Mouse (Mus musculus) liver, postnatal 0 days (tissue): ENCODE data around the gene Stx8. TPM values are rescaled to one million over a fixed set of nuclear protein-coding genes. Genes with fewer than 3 reads are reported as not detected.

Experiments used
- ATAC-seq: fragments of 200-750 bp; cut with Nextera tagmentation; 2 replicates; pipeline ENCODE4 v1.8.0; 2017; ENCODE audit warnings: mild to moderate bottlenecking, moderate library complexity
- DNase-seq: peaks from one replicate; pipeline ENCODE4 v3.0.0-alpha.2; 2016
- H3K27ac ChIP-seq: fragments of 300-500 bp; sonication (generic); 2 replicates; pipeline ENCODE4 v1.5.1; 2014; ENCODE audit warnings: antibody characterized with exemption, moderate library complexity, mild to moderate bottlenecking, low read depth
- H3K27me3 ChIP-seq: fragments of 300-500 bp; sonication (generic); 2 replicates; pipeline ENCODE4 v1.6.1; 2014; ENCODE audit warnings: low read length, control low read depth, mixed read lengths; ENCODE audit not compliant: insufficient read depth
- H3K36me3 ChIP-seq: fragments of 300-500 bp; sonication (generic); replicated peaks from 2 replicates; pipeline ENCODE4 v1.6.1; 2014; ENCODE audit warnings: mild to moderate bottlenecking, control low read depth, low read length, moderate library complexity, mixed read lengths; ENCODE audit not compliant: insufficient read depth
- H3K4me1 ChIP-seq: fragments of 300-500 bp; sonication (generic); 2 replicates; pipeline ENCODE4 v1.6.1; 2014; ENCODE audit warnings: antibody characterized with exemption, mild to moderate bottlenecking, control low read depth; ENCODE audit not compliant: insufficient read depth
- H3K4me2 ChIP-seq: fragments of 300-500 bp; sonication (generic); 2 replicates; pipeline ENCODE4 v1.6.1; 2014; ENCODE audit warnings: low read depth, mild to moderate bottlenecking, low read length, moderate library complexity, mixed read lengths
- H3K4me3 ChIP-seq: fragments of 300-500 bp; sonication (generic); 2 replicates; pipeline ENCODE4 v1.5.1; 2014; ENCODE audit warnings: low read depth, low read length
- H3K9ac ChIP-seq: fragments of 300-500 bp; sonication (generic); replicated peaks from 2 replicates; pipeline ENCODE4 v1.6.1; 2014; ENCODE audit warnings: mild to moderate bottlenecking, moderate library complexity
- H3K9me3 ChIP-seq: fragments of 300-500 bp; sonication (generic); 2 replicates; pipeline ENCODE4 v1.6.1; 2016; ENCODE audit warnings: mild to moderate bottlenecking, control low read depth, low read length, mixed read lengths
- CTCF ChIP-seq: sonication (generic); IDR thresholded peaks from 2 replicates; pipeline ENCODE4 v1.5.1; 2016; ENCODE audit warnings: antibody characterized with exemption, low read depth
- EP300 ChIP-seq: IDR thresholded peaks from 2 replicates; pipeline ENCODE4 v1.6.1; 2016; ENCODE audit warnings: antibody characterized with exemption, low read depth, mild to moderate bottlenecking
- WGBS: fragments of 180-500 bp; shearing (Covaris S2); extraction: QIAGEN DNeasy Blood & Tissue Kit; methylation state at CpG from one replicate; pipeline ENCODE4 v1.1.7; 2014; ENCODE audit not compliant: insufficient replicate concordance; 5-methylcytosine and 5-hydroxymethylcytosine counted together
- polyA plus RNA-seq: library from polyadenylated mRNA; unstranded; fragments of >200 nt; fragmentation: Nextera tagmentation; extraction: Ambion mirVana; gene quantifications from 2 replicates; pipeline ENCODE4 v1.2.1, GENCODE M21; 2015

Gene Stx8
- polyA plus RNA-seq, 1 experiment from 2014 or later: 27.4 TPM

- WGBS: 70% methylated on average over 2 of the region's 2 CpGs
- H3K9ac ChIP-seq: no peak overlapping the region
- no peak overlapping the region for H3K27ac ChIP-seq
- H3K4me3 ChIP-seq: no peak overlapping the region
- TF ChIP-seq EP300 (no peak), CTCF (peak; percentile 22; the same call in 1 of the 2 replicates)
- H3K4me1 ChIP-seq: no peaks in the 10 kb centered on the region
- no peaks in the 10 kb centered on the region for H3K9me3 ChIP-seq
- no peaks in the 10 kb centered on the region for H3K27me3 ChIP-seq
- ATAC-seq (no peak), DNase-seq (no peak)
- H3K36me3 ChIP-seq: no peaks in the 10 kb centered on the region
- no peak overlapping the region for H3K4me2 ChIP-seq
Observed at GRCm38 (mm10) chr11:68080999-68081398, 115.0 kb downstream of the Stx8 start.

- Histone ChIP-seq H3K4me3 (no peak overlapping the region), H3K4me2 (no peak overlapping the region), H3K4me1 (no peaks in the 10 kb centered on the region), H3K36me3 (no peaks in the 10 kb centered on the region), H3K27ac (no peak overlapping the region), H3K27me3 (no peaks in the 10 kb centered on the region), H3K9me3 (no peaks in the 10 kb centered on the region), H3K9ac (no peak overlapping the region)
- DNase-seq (no peak), ATAC-seq (no peak)
- TF ChIP-seq EP300 (no peak), CTCF (no peak)
- WGBS: 84% methylated on average over 12 of the region's 12 CpGs
Observed at GRCm38 (mm10) chr11:68082756-68083155, 116.8 kb downstream of the Stx8 start.

GRCm38 (mm10) chr11:68083562-68083961 is 117.6 kb downstream of the Stx8 start:
- Histone ChIP-seq H3K9me3 (no peaks in the 10 kb centered on the region), H3K4me2 (no peak overlapping the region), H3K27me3 (no peaks in the 10 kb centered on the region), H3K9ac (no peak overlapping the region), H3K4me1 (no peaks in the 10 kb centered on the region), H3K27ac (no peak overlapping the region), H3K4me3 (no peak overlapping the region), H3K36me3 (no peaks in the 10 kb centered on the region)
- WGBS: 75% methylated on average over 6 of the region's 6 CpGs
- TF ChIP-seq EP300: no peak
- TF ChIP-seq CTCF: no peak
- no peak for DNase-seq
- no peak for ATAC-seq

GRCm38 (mm10) chr11:68086221-68086620 is 120.2 kb downstream of the Stx8 start:
- TF ChIP-seq CTCF (no peak), EP300 (no peak)
- ATAC-seq (no peak), DNase-seq (no peak)
- no peaks in the 10 kb centered on the region for H3K9me3 ChIP-seq
- no peaks in the 10 kb centered on the region for H3K27me3 ChIP-seq
- H3K4me3 ChIP-seq: no peak overlapping the region
- H3K9ac ChIP-seq: no peak overlapping the region
- no peaks in the 10 kb centered on the region for H3K4me1 ChIP-seq
- H3K4me2 ChIP-seq: no peak overlapping the region
- H3K36me3 ChIP-seq: no peaks in the 10 kb centered on the region
- WGBS: 79% methylated on average over 9 of the region's 9 CpGs
- no peak overlapping the region for H3K27ac ChIP-seq

- WGBS: 77% methylated on average over 9 of the region's 9 CpGs
- no peak overlapping the region for H3K4me2 ChIP-seq
- H3K36me3 ChIP-seq: no peaks in the 10 kb centered on the region
- ATAC-seq: no peak
- H3K9ac ChIP-seq: no peak overlapping the region
- TF ChIP-seq CTCF (no peak), EP300 (no peak)
- no peaks in the 10 kb centered on the region for H3K27me3 ChIP-seq
- H3K9me3 ChIP-seq: no peaks in the 10 kb centered on the region
- DNase-seq: no peak
- H3K4me3 ChIP-seq: no peak overlapping the region
- H3K27ac ChIP-seq: no peak overlapping the region
- no peaks in the 10 kb centered on the region for H3K4me1 ChIP-seq
Observed at GRCm38 (mm10) chr11:68089426-68089825, 123.4 kb downstream of the Stx8 start.

GRCm38 (mm10) chr11:68089885-68090592 is 124.0 kb downstream of the Stx8 start:
- ATAC-seq (no peak), DNase-seq (no peak)
- no peak overlapping the region for H3K27ac ChIP-seq
- 48% methylated on average over 13 of the region's 13 CpGs for WGBS
- no peaks in the 10 kb centered on the region for H3K4me1 ChIP-seq
- no peak overlapping the region for H3K4me3 ChIP-seq
- H3K27me3 ChIP-seq: no peaks in the 10 kb centered on the region
- H3K9me3 ChIP-seq: no peaks in the 10 kb centered on the region
- no peaks in the 10 kb centered on the region for H3K36me3 ChIP-seq
- TF ChIP-seq EP300 (no peak), CTCF (no peak)
- H3K4me2 ChIP-seq: no peak overlapping the region
- no peak overlapping the region for H3K9ac ChIP-seq
